Comparison of ENCODE assay signal across 10 mouse cellular contexts in the genomic region with DNA sequence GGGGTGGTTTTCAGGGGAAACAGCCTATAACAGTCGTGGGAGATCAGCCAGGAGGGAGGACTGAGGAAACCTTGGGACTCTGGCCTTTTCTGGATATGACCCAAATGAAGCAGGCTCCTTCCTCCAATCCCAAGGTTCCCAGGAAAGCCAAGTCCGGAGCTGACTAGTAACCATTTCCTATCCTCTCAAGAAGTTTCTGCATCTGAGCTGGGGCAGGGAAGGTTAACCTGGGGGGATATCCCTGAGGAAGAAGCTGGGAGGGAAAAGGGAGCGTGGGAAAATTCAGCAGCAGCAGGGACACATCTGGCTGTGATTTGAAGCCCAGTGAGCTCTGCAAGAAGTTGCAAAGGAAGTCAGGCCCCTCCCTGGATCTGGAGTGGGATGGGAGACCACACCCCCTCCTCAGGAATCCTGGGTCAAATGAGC. TPM values are rescaled to one million over a fixed set of nuclear protein-coding genes. Genes with fewer than 3 reads are reported as not detected.
DNase-seq lines count a peak whose midpoint lies in the region; ATAC-seq and TF ChIP-seq lines count a peak whose summit lies in the region.
"Had no signal": no experiment of that assay in that cellular context is flagged by ENCODE, and none has a peak within 500 bp of the region (broad histone marks: within the 10 kb centered on the region; RNA-seq: fewer than 3 reads in every experiment).

No protein-coding gene starts in this region.

- no peak overlapping the region for H3K4me2 ChIP-seq in limb, embryonic 14.5 days (replicated peaks; ENCODE audit: low read depth, low read length, severe bottlenecking)
- no peak overlapping the region for H3K4me2 ChIP-seq in forebrain, embryonic 11.5 days (ENCODE audit: low read depth, low read length, severe bottlenecking)

- WGBS in limb, embryonic 14.5 days = 26% methylated on average over 3 of the region's 3 CpGs
- WGBS in forebrain, embryonic 11.5 days = 73% methylated on average over 3 of the region's 3 CpGs

- no peak for TF ChIP-seq POLR2A in limb, embryonic 14.5 days (IDR thresholded peaks at IDR 0.05; ENCODE audit: borderline replicate concordance, extremely low read depth, insufficient read depth, insufficient read length)

- peaks cover 22% of the 10 kb centered on the region for H3K4me1 ChIP-seq in limb, embryonic 14.5 days (ENCODE audit: control insufficient read depth, insufficient read depth, low read length)
- peaks cover 2% of the 10 kb centered on the region; the same call in 1 of the 2 replicates for H3K4me1 ChIP-seq in forebrain, embryonic 11.5 days (replicated peaks; ENCODE audit: control insufficient read depth, insufficient read depth, low read length)

- H3K27ac ChIP-seq in gastrocnemius, adult 2 months = peak overlapping the region; percentile 100
- H3K27ac ChIP-seq in limb, embryonic 14.5 days (replicated peaks; ENCODE audit: low read depth, low read length) = 0 out of 2 replicates have a peak overlapping the region, but pooled peaks have one; percentile 13
- no peak overlapping the region for H3K27ac ChIP-seq in forebrain, embryonic 11.5 days (ENCODE audit: low read depth, low read length)

- H3K9ac ChIP-seq in limb, embryonic 14.5 days (ENCODE audit: low read depth, low read length, severe bottlenecking) = no peak overlapping the region
- no peak overlapping the region for H3K9ac ChIP-seq in forebrain, embryonic 11.5 days (ENCODE audit: low read length)

- no peak for TF ChIP-seq CTCF in gastrocnemius, adult 2 months (IDR thresholded peaks at IDR 0.05)

- H3K4me3 ChIP-seq in gastrocnemius, adult 2 months = peak overlapping the region; percentile 85; the same call in 1 of the 2 replicates
- no peak overlapping the region for H3K4me3 ChIP-seq in limb, embryonic 14.5 days (replicated peaks; ENCODE audit: low read length)
- H3K4me3 ChIP-seq in forebrain, embryonic 11.5 days (ENCODE audit: low read depth, low read length) = no peak overlapping the region

- no peak for DNase-seq in gastrocnemius, adult 2 months
- DNase-seq in gastrocnemius, adult 18-20 months (ENCODE audit: low spot score) = no peak
- DNase-seq in lung, postnatal 10 days = peak; percentile 65
- DNase-seq in lung, postnatal 36 days = no peak
- DNase-seq in heart, postnatal 4 days = peak; percentile 50
- DNase-seq in limb, embryonic 14.5 days (ENCODE audit: low spot score) = peak; percentile 58
- DNase-seq in layer of hippocampus, postnatal 14 days (ENCODE audit: low spot score in 2 of 2) = no peak
- DNase-seq in forebrain, embryonic 11.5 days (ENCODE audit: low spot score) = no peak
- DNase-seq: liver; spleen, adult 18-20 months had no signal

- H3K27me3 ChIP-seq in limb, embryonic 14.5 days (ENCODE audit: control insufficient read depth, insufficient read depth, low read length) = no peaks in the 10 kb centered on the region
- H3K27me3 ChIP-seq in forebrain, embryonic 11.5 days (ENCODE audit: control insufficient read depth, insufficient read depth, low read length) = 0 out of 2 replicates have a peak, but pooled peaks cover 2% of the 10 kb centered on the region

- peaks cover 29% of the 10 kb centered on the region for H3K36me3 ChIP-seq in limb, embryonic 14.5 days (ENCODE audit: control insufficient read depth, insufficient read depth, low read length)
- H3K36me3 ChIP-seq in forebrain, embryonic 11.5 days (ENCODE audit: control insufficient read depth, insufficient read depth, low read length) = no peaks in the 10 kb centered on the region

- intact Hi-C loops in gastrocnemius, adult 2 months (cut with DNase I) = loop anchor here (10.0 kb wide), 1 partner anchor 886 kb away; a partner anchor contains a TSS

- ATAC-seq in limb, embryonic 14.5 days (ENCODE audit: low FRiP score, low read depth) = no peak; the same call in 1 of the 2 replicates
- no peak for ATAC-seq in forebrain, embryonic 11.5 days (replicated peaks; ENCODE audit: low FRiP score)

- no peaks in the 10 kb centered on the region for H3K9me3 ChIP-seq in limb, embryonic 14.5 days (ENCODE audit: control insufficient read depth, low read length)
- no peaks in the 10 kb centered on the region for H3K9me3 ChIP-seq in forebrain, embryonic 11.5 days (ENCODE audit: control insufficient read depth, low read length)

RNA-seq across cellular contexts. Expression of a gene that starts 1.9 kb away (rescaled TPM):
- 1 to 10 TPM; 5.1 to 5.2 TPM for total RNA-seq in gastrocnemius, adult 2 months (2021)
- total RNA-seq in gastrocnemius, adult 18-20 months (2021) = 1 to 10 TPM; 3.1 to 3.9 TPM
- total RNA-seq in heart, postnatal 4 days (2021) = 1 to 10 TPM; 5.3 to 5.6 TPM
- polyA plus RNA-seq in limb, embryonic 14.5 days (2012; rRNA removed) = 17.9 and 23.2 TPM in 2 replicates
- 11.8 and 12.5 TPM in 2 replicates for polyA plus RNA-seq in limb, embryonic 14.5 days (2014; fragmentation: Nextera tagmentation; extraction: Ambion mirVana)
- total RNA-seq in layer of hippocampus, postnatal 14 days (2021) = 1 to 10 TPM; 8.1 to 8.8 TPM
- 12.3 and 12.6 TPM in 2 replicates for polyA plus RNA-seq in forebrain, embryonic 11.5 days (2014; fragmentation: Nextera tagmentation; extraction: Ambion mirVana)

RNA-seq across cellular contexts. Expression of a gene that starts 3.1 kb away (rescaled TPM):
- 100 to 1,000 TPM; 137 to 169 TPM for total RNA-seq in gastrocnemius, adult 2 months (2021)
- 100 to 1,000 TPM; 153 to 154 TPM for total RNA-seq in gastrocnemius, adult 18-20 months (2021)
- total RNA-seq in heart, postnatal 4 days (2021) = 100 to 1,000 TPM; 152 to 180 TPM
- 211 and 285 TPM in 2 replicates for polyA plus RNA-seq in limb, embryonic 14.5 days (2012; rRNA removed)
- 242 and 262 TPM in 2 replicates for polyA plus RNA-seq in limb, embryonic 14.5 days (2014; fragmentation: Nextera tagmentation; extraction: Ambion mirVana)
- 10 to 100 TPM; 96.9 to 98.1 TPM for total RNA-seq in layer of hippocampus, postnatal 14 days (2021)
- 191 and 202 TPM in 2 replicates for polyA plus RNA-seq in forebrain, embryonic 11.5 days (2014; fragmentation: Nextera tagmentation; extraction: Ambion mirVana)

RNA-seq across cellular contexts. Expression of a gene that starts 12.9 kb away (rescaled TPM):
- total RNA-seq in gastrocnemius, adult 2 months (2021) = 10 to 100 TPM; 58.4 to 72.9 TPM
- total RNA-seq in gastrocnemius, adult 18-20 months (2021) = 10 to 100 TPM; 40.4 to 60.8 TPM
- total RNA-seq in heart, postnatal 4 days (2021) = 10 to 100 TPM; 69.6 to 78.5 TPM
- polyA plus RNA-seq in limb, embryonic 14.5 days (2012; rRNA removed) = 22.3 and 24.1 TPM in 2 replicates
- 7.0 and 11.5 TPM in 2 replicates for polyA plus RNA-seq in limb, embryonic 14.5 days (2014; fragmentation: Nextera tagmentation; extraction: Ambion mirVana)
- total RNA-seq in layer of hippocampus, postnatal 14 days (2021) = 10 to 100 TPM; 28.1 to 28.5 TPM
- 0.65 and 0.69 TPM in 2 replicates for polyA plus RNA-seq in forebrain, embryonic 11.5 days (2014; fragmentation: Nextera tagmentation; extraction: Ambion mirVana)

RNA-seq across cellular contexts. Expression of a gene that starts 20.0 kb away (rescaled TPM):
- total RNA-seq in gastrocnemius, adult 2 months (2021) = 100 to 1,000 TPM; 124 to 132 TPM
- total RNA-seq in gastrocnemius, adult 18-20 months (2021) = 100 to 1,000 TPM; 101 to 160 TPM
- total RNA-seq in heart, postnatal 4 days (2021) = 100 to 1,000 TPM; 216 to 226 TPM
- polyA plus RNA-seq in limb, embryonic 14.5 days (2012; rRNA removed) = 346 and 448 TPM in 2 replicates
- 942 and 957 TPM in 2 replicates for polyA plus RNA-seq in limb, embryonic 14.5 days (2014; fragmentation: Nextera tagmentation; extraction: Ambion mirVana)
- 10 to 100 TPM; 76.7 to 86.1 TPM for total RNA-seq in layer of hippocampus, postnatal 14 days (2021)
- polyA plus RNA-seq in forebrain, embryonic 11.5 days (2014; fragmentation: Nextera tagmentation; extraction: Ambion mirVana) = 144 and 151 TPM in 2 replicates

RNA-seq across cellular contexts. Expression of a gene that starts 29.2 kb away (rescaled TPM):
- total RNA-seq in gastrocnemius, adult 2 months (2021) = 1 to 10 TPM; 4.8 to 5.2 TPM
- total RNA-seq in gastrocnemius, adult 18-20 months (2021) = 1 to 10 TPM; 2.8 to 8.0 TPM
- 1 to 10 TPM; 3.8 to 4.1 TPM for total RNA-seq in heart, postnatal 4 days (2021)
- polyA plus RNA-seq in limb, embryonic 14.5 days (2012; rRNA removed) = 10.8 and 11.8 TPM in 2 replicates
- polyA plus RNA-seq in limb, embryonic 14.5 days (2014; fragmentation: Nextera tagmentation; extraction: Ambion mirVana) = 6.3 and 9.2 TPM in 2 replicates
- total RNA-seq in layer of hippocampus, postnatal 14 days (2021) = 10 to 100 TPM; 23.3 to 26.4 TPM
- polyA plus RNA-seq in forebrain, embryonic 11.5 days (2014; fragmentation: Nextera tagmentation; extraction: Ambion mirVana) = 10.5 and 11.7 TPM in 2 replicates

Comparison
In these comparisons a context has a peak if more than half of its experiments do, and no peak if none do; other contexts are left out.
1. DNase-seq: peak in lung, postnatal 10 days (single experiment), heart, postnatal 4 days (single experiment) and limb, embryonic 14.5 days (single experiment); none in gastrocnemius, adult 2 months (single experiment), gastrocnemius, adult 18-20 months (single experiment), lung, postnatal 36 days (single experiment), layer of hippocampus, postnatal 14 days (0 of 2) and forebrain, embryonic 11.5 days (single experiment).